Mouse (Mus musculus): ENCODE results near the gene Pex11g. TPM values are rescaled to one million over a fixed set of nuclear protein-coding genes. Genes with fewer than 3 reads are reported as not detected.
A peak's percentile ranks its signal among the peaks of the same experiment; 100 is the strongest.

Pex11g gene
- polyA plus RNA-seq, 1 experiment from 2014 or later = 2.8 TPM

GRCm38 (mm10) chr8:3483546-3483945 is 16.1 kb upstream of the Pex11g start:
- no peaks in the 10 kb centered on the region for H3K27me3 ChIP-seq (ENCODE audit: control insufficient read depth, insufficient read depth, low read length)
- ATAC-seq (ENCODE audit: low FRiP score) (no peak), DNase-seq (ENCODE audit: low spot score, missing footprints) (no peak)
- H3K4me1 ChIP-seq (ENCODE audit: control insufficient read depth, insufficient read depth, low read length) = no peaks in the 10 kb centered on the region
- 92% methylated on average over 7 of the region's 7 CpGs for WGBS
- H3K4me2 ChIP-seq = no peak overlapping the region
- no peak overlapping the region for H3K4me3 ChIP-seq (ENCODE audit: low read depth, low read length)
- H3K27ac ChIP-seq (ENCODE audit: low read depth, low read length) = no peak overlapping the region
- H3K36me3 ChIP-seq (ENCODE audit: control insufficient read depth, insufficient read depth, low read length) = no peaks in the 10 kb centered on the region
- H3K9me3 ChIP-seq (ENCODE audit: control insufficient read depth, low read length) = no peaks in the 10 kb centered on the region
- no peak overlapping the region for H3K9ac ChIP-seq (ENCODE audit: low read length)

- DNase-seq (ENCODE audit: low spot score, missing footprints) = no peak
- WGBS = 91% methylated on average over 22 of the region's 22 CpGs
- no peak overlapping the region for H3K4me3 ChIP-seq (ENCODE audit: low read depth, low read length)
- no peak overlapping the region for H3K27ac ChIP-seq (ENCODE audit: low read depth, low read length)
- no peaks in the 10 kb centered on the region for H3K36me3 ChIP-seq (ENCODE audit: control insufficient read depth, insufficient read depth, low read length)
- no peak overlapping the region for H3K4me2 ChIP-seq
- no peaks in the 10 kb centered on the region for H3K4me1 ChIP-seq (ENCODE audit: control insufficient read depth, insufficient read depth, low read length)
- no peaks in the 10 kb centered on the region for H3K9me3 ChIP-seq (ENCODE audit: control insufficient read depth, low read length)
- ATAC-seq (ENCODE audit: low FRiP score) = no peak
- H3K27me3 ChIP-seq (ENCODE audit: control insufficient read depth, insufficient read depth, low read length) = no peaks in the 10 kb centered on the region
- no peak overlapping the region for H3K9ac ChIP-seq (ENCODE audit: low read length)
Observed at GRCm38 (mm10) chr8:3482240-3482740, 14.8 kb upstream of the Pex11g start.

GRCm38 (mm10) chr8:3481605-3482004 is 14.1 kb upstream of the Pex11g start:
- no peaks in the 10 kb centered on the region for H3K36me3 ChIP-seq (ENCODE audit: control insufficient read depth, insufficient read depth, low read length)
- no peaks in the 10 kb centered on the region for H3K4me1 ChIP-seq (ENCODE audit: control insufficient read depth, insufficient read depth, low read length)
- H3K27ac ChIP-seq (ENCODE audit: low read depth, low read length) = no peak overlapping the region
- no peaks in the 10 kb centered on the region for H3K9me3 ChIP-seq (ENCODE audit: control insufficient read depth, low read length)
- no peaks in the 10 kb centered on the region for H3K27me3 ChIP-seq (ENCODE audit: control insufficient read depth, insufficient read depth, low read length)
- DNase-seq (ENCODE audit: low spot score, missing footprints) (no peak), ATAC-seq (ENCODE audit: low FRiP score) (no peak)
- H3K4me2 ChIP-seq = no peak overlapping the region
- WGBS = 66% methylated on average over 5 of the region's 5 CpGs
- H3K4me3 ChIP-seq (ENCODE audit: low read depth, low read length) = no peak overlapping the region
- no peak overlapping the region for H3K9ac ChIP-seq (ENCODE audit: low read length)

- ATAC-seq (ENCODE audit: low FRiP score) = no peak
- Histone ChIP-seq H3K36me3 (ENCODE audit: control insufficient read depth, insufficient read depth, low read length) (no peaks in the 10 kb centered on the region), H3K4me1 (ENCODE audit: control insufficient read depth, insufficient read depth, low read length) (no peaks in the 10 kb centered on the region), H3K27me3 (ENCODE audit: control insufficient read depth, insufficient read depth, low read length) (0 out of 2 replicates have a peak, but pooled peaks cover 6% of the 10 kb centered on the region), H3K4me3 (ENCODE audit: low read depth, low read length) (no peak overlapping the region), H3K9ac (ENCODE audit: low read length) (no peak overlapping the region), H3K27ac (ENCODE audit: low read depth, low read length) (no peak overlapping the region), H3K9me3 (ENCODE audit: control insufficient read depth, low read length) (no peaks in the 10 kb centered on the region), H3K4me2 (no peak overlapping the region)
- DNase-seq (ENCODE audit: low spot score, missing footprints) = no peak
- 82% methylated on average over 4 of the region's 4 CpGs for WGBS
Observed at GRCm38 (mm10) chr8:3480221-3480785, 12.8 kb upstream of the Pex11g start.

GRCm38 (mm10) chr8:3475715-3476429 is 8.4 kb upstream of the Pex11g start:
- no peak overlapping the region for H3K27ac ChIP-seq (ENCODE audit: low read depth, low read length)

GRCm38 (mm10) chr8:3470562-3470961 is 3.1 kb upstream of the Pex11g start, which contains the start of gene Tex45:
TSS of gene Tex45 (plus strand) at chr8:3470862.
- no peaks in the 10 kb centered on the region for H3K27me3 ChIP-seq (ENCODE audit: control insufficient read depth, insufficient read depth, low read length)
- H3K9ac ChIP-seq (ENCODE audit: low read length) = no peak within 1 kb of the TSS
- peaks cover 8% of the 10 kb centered on the region; the same call in 1 of the 2 replicates for H3K4me1 ChIP-seq (ENCODE audit: control insufficient read depth, insufficient read depth, low read length)
- no peaks in the 10 kb centered on the region for H3K36me3 ChIP-seq (ENCODE audit: control insufficient read depth, insufficient read depth, low read length)
- no peak within 1 kb of the TSS for H3K27ac ChIP-seq (ENCODE audit: low read depth, low read length)
- H3K4me2 ChIP-seq = no peak within 1 kb of the TSS
- no peak within 1 kb of the TSS for H3K4me3 ChIP-seq (ENCODE audit: low read depth, low read length)
- no peaks in the 10 kb centered on the region for H3K9me3 ChIP-seq (ENCODE audit: control insufficient read depth, low read length)
- no peak for DNase-seq (ENCODE audit: low spot score, missing footprints)
- no peak for ATAC-seq (ENCODE audit: low FRiP score)

More at GRCm38 (mm10) chr8:3475715-3476429, 8.4 kb upstream of the Pex11g start:
- DNase-seq (ENCODE audit: low spot score, missing footprints) (no peak), ATAC-seq (ENCODE audit: low FRiP score) (0 out of 2 replicates have a peak, but pooled peaks have one; percentile 42)
- 0 out of 2 replicates have a peak, but pooled peaks cover 6% of the 10 kb centered on the region for H3K27me3 ChIP-seq (ENCODE audit: control insufficient read depth, insufficient read depth, low read length)
- no peaks in the 10 kb centered on the region for H3K36me3 ChIP-seq (ENCODE audit: control insufficient read depth, insufficient read depth, low read length)
- no peaks in the 10 kb centered on the region for H3K9me3 ChIP-seq (ENCODE audit: control insufficient read depth, low read length)
- WGBS = 33% methylated on average over 37 of the region's 37 CpGs
- H3K4me3 ChIP-seq (ENCODE audit: low read depth, low read length) = peak overlapping the region; percentile 11; the same call in 1 of the 2 replicates
- H3K4me2 ChIP-seq = peak overlapping the region; percentile 33
- no peaks in the 10 kb centered on the region for H3K4me1 ChIP-seq (ENCODE audit: control insufficient read depth, insufficient read depth, low read length)
- no peak overlapping the region for H3K9ac ChIP-seq (ENCODE audit: low read length)

- ATAC-seq (ENCODE audit: low FRiP score) (no peak), DNase-seq (ENCODE audit: low spot score, missing footprints) (no peak)
- Histone ChIP-seq H3K27me3 (ENCODE audit: control insufficient read depth, insufficient read depth, low read length) (no peaks in the 10 kb centered on the region), H3K4me3 (ENCODE audit: low read depth, low read length) (no peak overlapping the region), H3K4me2 (no peak overlapping the region), H3K9me3 (ENCODE audit: control insufficient read depth, low read length) (no peaks in the 10 kb centered on the region), H3K4me1 (ENCODE audit: control insufficient read depth, insufficient read depth, low read length) (peaks cover 8% of the 10 kb centered on the region; the same call in 1 of the 2 replicates), H3K27ac (ENCODE audit: low read depth, low read length) (no peak overlapping the region), H3K36me3 (ENCODE audit: control insufficient read depth, insufficient read depth, low read length) (no peaks in the 10 kb centered on the region), H3K9ac (ENCODE audit: low read length) (no peak overlapping the region)
- 100% methylated on average over 1 of the region's 1 CpGs for WGBS
Observed at GRCm38 (mm10) chr8:3468838-3469237, 1.4 kb upstream of the Pex11g start.

- Histone ChIP-seq H3K27ac (ENCODE audit: low read depth, low read length) (peak overlapping the region; percentile 73), H3K27me3 (ENCODE audit: control insufficient read depth, insufficient read depth, low read length) (no peaks in the 10 kb centered on the region), H3K9me3 (ENCODE audit: control insufficient read depth, low read length) (no peaks in the 10 kb centered on the region), H3K4me1 (ENCODE audit: control insufficient read depth, insufficient read depth, low read length) (peaks cover 8% of the 10 kb centered on the region; the same call in 1 of the 2 replicates), H3K36me3 (ENCODE audit: control insufficient read depth, insufficient read depth, low read length) (no peaks in the 10 kb centered on the region), H3K4me2 (peak overlapping the region; percentile 70), H3K4me3 (ENCODE audit: low read depth, low read length) (peak overlapping the region; percentile 41), H3K9ac (ENCODE audit: low read length) (peak overlapping the region; percentile 76)
- no peak; the same call in 1 of the 2 replicates for ATAC-seq (ENCODE audit: low FRiP score)
- peak; percentile 88 for DNase-seq (ENCODE audit: low spot score, missing footprints)
- 54% methylated on average over 9 of the region's 9 CpGs for WGBS
Observed at GRCm38 (mm10) chr8:3467886-3468545, 536 bp upstream of the Pex11g start.

GRCm38 (mm10) chr8:3464309-3464708 is 3.2 kb downstream of the Pex11g start:
- H3K9ac ChIP-seq (ENCODE audit: low read length) = no peak overlapping the region
- H3K27ac ChIP-seq (ENCODE audit: low read depth, low read length) = no peak overlapping the region
- no peaks in the 10 kb centered on the region; the same call in 1 of the 2 replicates for H3K36me3 ChIP-seq (ENCODE audit: control insufficient read depth, insufficient read depth, low read length)
- no peaks in the 10 kb centered on the region for H3K9me3 ChIP-seq (ENCODE audit: control insufficient read depth, low read length)
- no peaks in the 10 kb centered on the region for H3K27me3 ChIP-seq (ENCODE audit: control insufficient read depth, insufficient read depth, low read length)
- no peak overlapping the region for H3K4me2 ChIP-seq
- WGBS = 61% methylated on average over 5 of the region's 5 CpGs
- no peak overlapping the region for H3K4me3 ChIP-seq (ENCODE audit: low read depth, low read length)
- DNase-seq (ENCODE audit: low spot score, missing footprints) (peak; percentile 89), ATAC-seq (ENCODE audit: low FRiP score) (no peak)
- peaks cover 8% of the 10 kb centered on the region; the same call in 1 of the 2 replicates for H3K4me1 ChIP-seq (ENCODE audit: control insufficient read depth, insufficient read depth, low read length)

Measured in midbrain, embryonic 11.5 days (tissue).